Mouse (Mus musculus): ENCODE results near the gene 2010111I01Rik.

2010111I01Rik gene

DNA sequence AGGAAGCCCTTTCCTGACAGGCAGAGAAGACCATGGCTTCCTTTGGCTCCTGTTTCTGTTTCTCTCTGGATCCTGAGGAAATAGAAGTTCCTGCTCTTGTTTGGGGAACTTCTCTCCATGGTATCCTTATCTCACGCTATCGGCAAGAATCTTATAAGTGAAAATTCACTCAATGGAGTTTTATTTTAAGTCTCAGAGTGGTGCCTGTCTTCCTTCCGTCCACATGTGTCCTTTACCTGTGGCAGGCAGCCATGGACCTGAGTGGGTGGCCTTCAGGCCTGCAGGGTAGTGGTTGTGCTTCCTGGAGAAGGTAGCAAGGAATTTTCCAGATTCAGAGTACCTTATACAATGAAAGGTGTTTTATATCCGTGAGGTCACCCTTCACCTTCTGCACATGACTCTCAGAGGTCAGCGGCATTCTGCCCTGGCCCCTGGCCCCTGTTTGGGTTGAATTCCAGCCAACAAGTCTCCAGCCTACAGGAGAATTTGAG lies 313.5 kb downstream of the 2010111I01Rik start:
- DNase-seq (ENCODE audit: extremely low spot score, low read depth, low spot score), result no peak

DNA sequence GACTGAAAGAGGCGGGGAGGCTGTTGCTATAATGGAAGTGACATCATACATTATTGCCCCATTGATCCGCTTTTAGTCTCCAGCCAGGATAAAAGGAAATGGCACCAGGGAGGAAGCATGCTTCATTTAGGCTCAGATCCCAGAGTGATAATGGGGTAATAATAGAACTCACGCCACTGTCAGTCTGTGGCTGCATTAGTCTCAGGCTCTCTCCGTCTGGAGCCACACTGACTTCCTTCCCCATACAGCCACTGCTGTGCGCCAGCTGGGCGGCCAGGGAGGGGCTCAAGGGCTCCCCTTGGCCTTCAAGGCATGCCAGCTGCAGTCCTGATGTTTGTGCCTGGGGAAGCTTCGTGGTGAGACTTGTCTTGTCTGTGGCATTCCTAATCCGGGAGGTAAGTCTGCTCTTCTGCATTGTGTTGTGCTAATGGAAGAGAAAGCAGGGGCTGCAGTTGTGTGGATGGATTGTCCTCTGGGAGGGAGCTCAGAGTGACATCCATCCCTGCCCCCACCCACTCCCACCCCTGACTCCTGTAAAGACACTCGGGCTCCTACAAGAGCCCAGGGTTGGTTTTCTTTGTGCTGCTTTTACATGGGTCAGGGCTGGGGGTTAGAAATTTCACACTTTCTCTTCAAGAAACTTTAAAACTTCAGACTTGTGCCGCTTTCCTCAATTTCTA lies 314.2 kb downstream of the 2010111I01Rik start:
- DNase-seq (ENCODE audit: extremely low spot score, low read depth, low spot score), result no peak

DNA sequence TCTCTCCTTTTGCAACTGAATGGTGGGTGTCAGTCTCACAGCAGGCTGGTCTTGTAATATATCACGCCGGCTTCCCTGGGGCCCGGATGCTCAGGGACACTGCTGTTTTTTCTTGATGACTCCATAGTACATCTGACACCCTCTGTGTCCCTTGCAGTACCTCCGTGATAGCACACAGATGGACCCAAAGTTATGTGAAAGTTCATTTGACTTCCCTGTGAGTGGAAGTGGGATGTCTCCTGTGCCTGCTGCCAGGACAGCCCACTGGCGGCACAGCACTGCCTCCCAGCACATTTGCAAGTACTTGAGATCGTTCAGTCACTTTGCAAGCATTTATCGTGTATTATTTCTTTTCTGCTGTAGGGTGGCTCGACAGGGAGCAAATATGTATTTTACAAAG lies 315.1 kb downstream of the 2010111I01Rik start:
- no peak for DNase-seq (ENCODE audit: extremely low spot score, low read depth, low spot score)

DNA sequence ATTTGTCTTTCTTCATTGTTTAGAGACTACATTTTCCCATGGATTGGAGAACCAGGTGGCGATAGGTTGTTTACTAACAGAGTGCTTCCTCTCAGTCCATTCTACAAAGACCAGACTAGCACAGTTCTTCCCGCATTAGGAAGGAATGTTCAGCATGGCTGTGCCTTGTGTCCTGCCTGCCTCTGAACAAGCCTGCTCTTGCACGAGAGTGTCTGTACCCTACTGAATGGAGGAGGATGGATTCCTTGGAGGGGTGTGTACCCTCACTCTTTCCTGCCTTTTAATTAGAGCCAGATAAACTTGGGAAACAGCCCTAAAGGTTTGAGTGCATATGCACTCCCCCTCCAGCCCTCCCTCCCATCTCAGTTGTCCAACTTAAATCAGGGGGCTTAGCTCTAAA lies 315.7 kb downstream of the 2010111I01Rik start:
- no peak for DNase-seq (ENCODE audit: extremely low spot score, low read depth, low spot score)

DNA sequence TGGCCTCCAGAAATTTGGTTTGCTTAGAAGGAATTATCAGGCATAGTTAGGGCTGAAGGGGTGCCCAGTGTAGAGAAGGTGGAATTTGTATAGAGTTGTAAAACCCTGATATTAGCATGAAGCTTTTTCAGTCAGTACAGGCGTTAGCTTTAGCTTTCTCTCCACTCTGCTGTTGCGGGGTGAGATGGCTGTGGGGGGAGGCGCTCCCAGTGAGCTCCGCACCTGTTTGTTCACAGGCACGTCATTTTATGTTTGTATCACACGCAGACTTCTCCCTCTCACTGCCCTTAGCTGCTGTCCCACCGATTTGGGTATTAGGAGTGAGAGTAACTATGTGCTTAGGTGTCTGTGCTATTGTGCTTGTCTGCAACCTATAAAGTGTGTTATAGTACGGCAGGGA lies 316.5 kb downstream of the 2010111I01Rik start:
- DNase-seq (ENCODE audit: extremely low spot score, low read depth, low spot score), result no peak

DNA sequence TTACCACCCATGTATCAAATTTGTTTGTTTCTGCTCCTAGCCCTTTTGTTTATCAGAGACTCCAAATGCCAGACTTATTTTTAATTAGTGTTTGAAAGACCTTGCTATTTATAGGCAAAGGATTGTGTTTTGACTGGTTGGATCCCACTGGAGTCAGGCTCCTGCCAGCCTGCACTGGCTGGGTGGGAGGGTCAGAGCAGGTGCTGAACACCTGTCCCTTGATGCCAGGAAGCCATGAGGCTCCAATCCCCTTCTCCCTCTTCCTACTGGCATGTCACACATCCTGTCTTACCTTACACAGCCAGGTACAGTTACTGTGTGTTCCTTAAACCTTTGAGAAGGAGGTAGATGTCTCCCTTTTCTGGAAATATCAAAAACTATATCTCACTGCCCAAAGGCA lies 318.5 kb downstream of the 2010111I01Rik start:
- no peak for DNase-seq (ENCODE audit: extremely low spot score, low read depth, low spot score)

DNA sequence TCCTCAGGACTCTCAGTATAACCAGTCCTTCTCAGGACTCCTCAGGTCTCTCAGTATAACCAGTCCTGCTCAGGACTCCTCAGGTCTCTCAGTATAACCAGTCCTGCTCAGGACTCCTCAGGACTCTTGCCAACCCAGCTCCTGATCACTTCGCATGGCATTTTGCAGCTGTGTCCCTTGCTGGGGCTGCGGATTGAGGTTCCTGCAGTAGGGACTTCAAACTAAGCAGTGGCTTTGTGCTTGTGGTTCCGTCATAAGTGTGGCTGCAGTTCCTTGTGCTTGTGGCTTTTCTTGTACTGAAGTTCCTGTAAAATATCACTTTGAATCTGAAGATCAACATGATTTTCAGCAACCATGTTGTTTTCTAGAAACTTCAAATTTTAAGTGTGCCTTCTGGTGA lies 320.1 kb downstream of the 2010111I01Rik start:
- no peak for DNase-seq (ENCODE audit: extremely low spot score, low read depth, low spot score)

DNA sequence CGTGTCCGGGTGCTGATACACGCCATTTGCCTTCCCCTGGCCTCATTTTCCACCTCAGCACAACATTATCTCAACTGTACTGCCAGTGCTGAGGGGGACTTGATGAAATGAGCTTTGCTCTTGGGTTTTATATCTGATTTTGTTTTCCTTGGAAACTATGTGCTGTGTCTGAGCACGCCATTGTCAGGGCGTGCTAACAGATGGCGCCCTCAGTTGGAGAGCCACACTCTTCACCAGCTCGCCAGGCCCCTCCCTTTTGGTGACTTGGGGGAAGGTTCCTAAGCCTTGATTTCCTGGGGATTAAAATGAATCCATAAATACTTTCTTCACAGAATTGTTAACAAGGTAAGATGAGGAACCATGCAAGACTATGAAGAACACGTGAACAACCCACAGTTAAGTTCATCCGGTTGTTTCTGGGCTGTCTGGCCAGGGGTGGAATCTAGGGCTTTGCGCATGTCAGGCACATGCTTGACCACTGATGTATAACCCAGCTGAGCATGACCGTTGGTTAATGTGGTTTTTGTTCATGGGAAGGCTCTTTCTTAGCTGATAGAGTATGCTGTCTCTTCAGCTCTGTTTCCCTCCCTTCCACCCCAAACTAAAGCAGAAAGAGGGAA lies 321.9 kb downstream of the 2010111I01Rik start:
- no peak for DNase-seq (ENCODE audit: extremely low spot score, low read depth, low spot score)

DNA sequence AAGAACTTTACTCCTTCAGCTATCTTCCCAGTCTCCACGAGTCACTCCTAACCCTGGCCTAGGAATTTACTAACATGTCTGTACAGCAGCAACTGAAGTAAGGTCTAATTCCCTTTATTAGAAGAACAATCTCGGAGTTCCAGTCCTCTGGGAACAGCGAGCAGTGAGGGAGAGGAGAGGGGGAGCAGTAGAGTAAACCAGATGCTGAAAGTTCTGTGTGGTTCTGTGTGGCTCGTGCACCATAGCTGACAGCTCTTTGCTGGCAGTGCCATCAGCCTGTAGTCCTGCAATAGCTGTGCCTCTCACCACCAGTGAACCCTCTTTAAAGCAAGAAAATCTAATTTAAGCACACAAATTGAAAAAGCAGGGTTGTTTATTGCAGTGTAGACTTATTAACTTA lies 324.5 kb downstream of the 2010111I01Rik start:
- DNase-seq (ENCODE audit: extremely low spot score, low read depth, low spot score), result no peak

DNA sequence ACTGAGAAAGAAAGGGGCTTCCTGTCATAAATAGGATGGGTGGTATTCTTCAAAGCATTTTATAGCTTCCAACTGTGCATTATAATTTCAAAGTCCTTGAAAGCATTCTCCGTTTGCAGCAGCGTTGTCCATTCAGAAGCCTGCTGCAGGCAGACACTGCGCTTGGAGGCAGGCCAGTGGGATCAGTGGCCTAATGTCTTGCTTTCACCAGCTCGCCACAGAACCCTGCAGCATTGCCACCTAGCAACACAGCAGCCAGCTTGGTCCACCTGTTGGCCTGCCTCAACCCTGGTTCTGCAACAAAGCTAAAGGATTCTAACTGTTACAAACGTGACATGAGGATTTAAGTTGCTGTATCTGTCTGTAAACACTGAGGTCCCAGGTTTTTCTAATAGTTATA lies 325.0 kb downstream of the 2010111I01Rik start:
- no peak for DNase-seq (ENCODE audit: extremely low spot score, low read depth, low spot score)

DNA sequence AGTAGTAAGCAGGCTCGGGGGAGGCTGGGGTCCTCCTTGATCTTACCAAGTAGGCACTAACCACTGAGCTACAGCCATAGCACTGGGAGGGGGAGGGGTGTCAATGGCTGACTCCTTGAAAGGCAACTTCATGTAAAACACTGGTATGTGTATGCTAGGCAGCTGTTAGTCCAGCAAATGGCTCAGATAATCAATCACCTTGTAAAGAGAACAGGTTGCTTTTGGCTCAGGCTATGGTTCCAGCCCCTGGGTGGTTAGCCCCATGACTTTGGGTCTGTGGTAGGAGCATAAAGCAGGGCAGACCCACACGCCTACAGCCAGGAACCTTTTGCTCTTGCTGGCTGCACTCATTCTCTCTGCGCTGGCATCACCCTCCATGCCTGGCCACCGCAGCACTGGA lies 325.4 kb downstream of the 2010111I01Rik start:
- DNase-seq (ENCODE audit: extremely low spot score, low read depth, low spot score), result no peak

DNA sequence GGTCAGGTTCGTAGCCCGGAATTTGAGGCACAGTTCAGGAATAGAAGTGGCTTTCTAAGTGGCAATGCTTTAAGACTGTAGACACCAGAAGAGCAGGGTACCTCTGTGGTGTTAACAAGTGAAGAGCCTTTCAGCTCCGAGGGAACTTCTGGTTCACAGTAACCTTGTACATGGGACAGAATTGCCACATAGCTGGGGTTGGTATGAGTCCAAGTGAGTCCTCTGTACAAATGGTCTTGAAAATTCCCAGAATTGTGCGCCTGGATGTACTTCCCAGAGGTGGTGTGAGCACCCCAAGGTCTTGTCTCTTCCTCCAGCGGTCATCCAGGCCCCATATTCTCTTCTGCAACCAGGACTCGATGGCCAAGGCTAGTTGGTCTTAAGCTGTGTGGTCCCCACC lies 326.3 kb downstream of the 2010111I01Rik start:
- DNase-seq (ENCODE audit: extremely low spot score, low read depth, low spot score), result no peak

DNA sequence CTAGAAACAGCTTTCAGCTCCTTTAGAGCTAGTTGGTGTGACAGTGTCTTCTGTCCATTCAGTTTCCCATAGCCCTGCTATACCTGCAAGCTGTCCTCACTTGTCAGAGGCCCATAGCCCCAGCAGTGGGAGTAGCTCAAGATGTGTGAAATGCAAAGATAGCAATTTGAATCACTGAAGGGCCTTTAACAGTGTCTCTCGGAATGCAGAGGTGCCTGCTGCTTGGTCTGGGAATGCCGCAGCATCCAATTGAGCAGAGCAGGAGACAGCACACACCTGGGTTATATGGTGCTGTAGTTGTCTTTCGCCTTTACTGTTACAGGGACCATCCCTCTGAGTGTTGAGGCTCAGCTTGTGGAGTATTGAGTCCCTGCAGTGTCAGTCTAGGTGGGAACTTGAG lies 329.0 kb downstream of the 2010111I01Rik start:
- DNase-seq (ENCODE audit: extremely low spot score, low read depth, low spot score), result no peak

DNA sequence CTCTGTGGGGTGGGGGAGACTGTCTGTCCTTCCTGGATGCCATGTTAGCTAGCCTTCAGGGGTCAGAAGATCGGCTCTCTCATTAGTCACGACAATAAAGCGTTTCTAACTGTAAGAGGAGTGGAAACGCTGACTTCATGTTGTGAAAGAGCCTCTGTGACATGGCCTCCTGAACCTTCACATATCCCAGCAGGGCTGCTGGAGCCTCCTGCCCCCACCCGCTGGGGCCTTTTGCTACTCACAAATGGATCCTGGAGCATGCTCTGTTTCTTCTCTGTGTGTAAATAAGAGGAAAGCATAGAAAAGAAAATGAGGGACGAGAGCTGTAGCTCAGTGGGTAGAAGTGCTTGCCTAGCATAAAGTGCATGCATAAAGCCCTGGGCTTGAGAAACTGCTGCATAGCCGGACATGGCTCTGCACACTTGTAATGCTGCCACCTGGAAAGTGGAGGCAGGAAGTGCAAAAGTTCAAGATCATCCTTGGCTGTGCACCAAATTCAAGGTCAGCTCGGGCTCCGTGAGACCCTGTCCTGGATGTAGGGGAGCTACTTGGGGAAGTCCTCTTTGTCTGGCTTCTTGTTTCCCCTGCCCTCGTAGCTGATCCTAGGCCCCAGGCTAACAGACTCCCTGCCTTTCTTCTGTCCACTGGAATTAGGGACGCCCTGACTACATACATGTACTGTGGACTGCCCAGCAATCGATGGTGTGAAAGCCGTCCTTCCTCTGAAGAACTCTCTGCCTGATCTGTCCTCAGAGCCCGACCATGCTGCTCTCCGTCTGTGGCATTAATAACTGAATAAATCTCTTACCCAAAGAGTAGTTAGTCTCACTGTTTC lies 329.9 kb downstream of the 2010111I01Rik start:
- no peak for DNase-seq (ENCODE audit: extremely low spot score, low read depth, low spot score)

DNA sequence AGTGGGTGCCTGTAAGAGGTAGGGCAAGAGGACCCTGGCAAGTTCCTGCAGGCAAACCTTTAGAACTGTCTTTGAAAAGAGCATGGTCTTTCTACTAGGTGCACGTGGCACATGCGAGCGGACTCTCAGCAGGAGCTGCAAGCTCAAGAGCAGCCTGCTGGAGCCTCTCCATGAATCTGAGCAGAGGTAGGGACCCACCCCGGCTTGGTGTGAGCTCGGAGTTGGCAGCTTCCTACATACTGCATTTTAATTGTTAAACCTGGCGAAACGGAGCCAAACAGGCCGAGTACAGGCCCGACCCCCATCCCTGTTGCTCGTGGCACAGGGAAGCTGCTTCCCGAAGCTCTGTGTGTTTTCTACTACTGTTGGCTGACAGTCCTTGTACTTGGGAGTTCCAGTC lies 331.6 kb downstream of the 2010111I01Rik start:
- no peak for DNase-seq (ENCODE audit: extremely low spot score, low read depth, low spot score)

DNA sequence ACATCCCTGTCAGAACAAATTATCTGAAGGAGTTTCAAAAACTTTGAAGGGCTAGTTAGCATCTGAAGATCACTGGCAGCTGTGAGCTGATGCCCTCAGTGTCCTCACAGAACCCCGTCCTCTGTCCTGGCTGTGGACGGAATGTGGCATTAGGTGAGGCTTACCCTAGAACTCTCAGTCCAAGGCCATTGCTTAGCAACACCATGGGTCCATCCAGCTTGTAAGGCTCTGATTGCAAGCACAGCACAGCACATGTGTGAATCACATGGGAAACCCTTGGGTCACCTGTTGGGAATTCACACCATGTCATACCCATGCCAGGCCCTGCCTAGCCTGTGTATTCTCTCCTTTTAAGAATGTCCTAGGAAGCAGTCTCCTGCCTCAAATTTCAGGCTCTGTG lies 332.3 kb downstream of the 2010111I01Rik start:
- DNase-seq (ENCODE audit: extremely low spot score, low read depth, low spot score), result no peak

DNA sequence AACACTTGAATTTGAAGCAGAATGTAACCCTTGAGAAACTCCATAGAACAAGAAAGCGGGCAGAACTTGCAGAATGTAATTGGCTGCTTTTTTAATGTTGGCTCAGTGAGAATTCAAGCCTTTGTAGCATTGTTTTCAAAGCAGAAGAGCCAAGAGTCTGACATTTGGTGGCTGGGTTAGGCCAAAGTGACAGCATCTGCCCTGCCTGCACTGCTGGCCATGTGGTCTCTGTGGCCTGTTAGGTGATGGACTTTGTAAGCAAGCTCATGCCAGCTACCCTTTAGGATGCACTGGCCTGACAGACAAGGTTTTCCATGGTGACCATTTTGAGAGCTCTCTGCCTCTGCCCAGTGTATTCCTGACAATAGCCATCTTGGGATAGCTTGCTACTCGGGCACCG lies 333.2 kb downstream of the 2010111I01Rik start:
- DNase-seq (ENCODE audit: extremely low spot score, low read depth, low spot score), result no peak

DNA sequence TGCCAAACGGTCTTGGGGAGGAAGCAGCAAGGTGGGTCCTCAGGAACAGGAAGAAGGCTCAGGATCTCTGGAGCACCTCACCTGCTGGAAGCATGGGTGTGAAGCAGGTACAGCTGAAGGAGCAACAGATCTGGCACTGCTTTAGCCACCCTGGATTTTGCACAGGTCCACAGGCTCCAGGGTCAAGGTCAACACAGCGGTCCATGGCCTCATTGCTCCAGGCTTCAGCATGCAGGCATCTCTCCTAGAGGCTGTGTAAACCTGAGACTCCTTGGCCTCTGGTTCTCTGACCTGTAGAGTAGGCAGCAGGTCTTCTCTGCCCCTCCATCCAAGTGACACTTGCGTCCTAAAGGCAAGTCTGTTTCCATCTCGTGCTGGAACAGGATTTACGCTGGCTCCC lies 334.2 kb downstream of the 2010111I01Rik start:
- no peak for DNase-seq (ENCODE audit: extremely low spot score, low read depth, low spot score)

DNA sequence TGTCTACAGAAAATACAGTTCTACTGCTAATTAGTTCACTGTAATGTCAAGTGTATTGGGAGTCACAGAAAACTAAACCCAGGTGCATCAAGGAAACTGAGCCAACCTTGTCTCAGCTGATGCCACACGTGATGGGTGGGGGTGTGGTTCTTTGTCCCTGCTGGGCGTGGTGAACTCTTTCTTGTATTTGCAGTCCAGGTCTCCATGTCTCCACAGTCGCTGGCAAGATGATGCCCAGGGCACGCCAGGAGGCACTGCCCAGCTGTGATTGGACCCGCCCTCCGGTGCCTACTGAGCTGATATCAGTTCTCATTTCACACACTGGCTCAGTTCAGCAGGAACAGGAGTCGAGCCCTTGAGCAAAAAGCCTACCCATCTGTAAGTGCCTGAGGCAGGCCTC lies 336.2 kb downstream of the 2010111I01Rik start:
- no peak for DNase-seq (ENCODE audit: extremely low spot score, low read depth, low spot score)

DNA sequence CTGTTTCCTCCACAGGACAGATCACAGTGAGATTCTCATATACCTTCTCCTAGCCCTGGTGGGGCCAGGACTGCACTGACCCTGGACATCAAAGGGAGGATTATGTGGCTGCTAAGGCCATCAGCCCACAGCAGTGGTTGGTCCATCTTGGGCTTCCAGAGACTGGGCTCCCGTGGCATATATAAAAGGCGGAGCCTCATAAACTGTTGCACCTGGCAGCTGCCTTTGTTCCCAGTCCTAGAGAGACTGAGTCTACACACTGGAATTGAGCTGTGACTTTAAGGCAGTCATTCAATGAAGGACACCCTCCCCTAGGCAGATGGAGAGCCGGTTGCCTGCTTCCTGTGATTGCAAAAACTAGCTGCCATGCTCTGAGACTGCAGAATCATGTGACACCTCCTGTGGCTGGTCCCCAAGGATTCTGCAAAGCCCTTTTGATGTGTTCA lies 337.1 kb downstream of the 2010111I01Rik start:
- no peak for DNase-seq (ENCODE audit: extremely low spot score, low read depth, low spot score)

DNA sequence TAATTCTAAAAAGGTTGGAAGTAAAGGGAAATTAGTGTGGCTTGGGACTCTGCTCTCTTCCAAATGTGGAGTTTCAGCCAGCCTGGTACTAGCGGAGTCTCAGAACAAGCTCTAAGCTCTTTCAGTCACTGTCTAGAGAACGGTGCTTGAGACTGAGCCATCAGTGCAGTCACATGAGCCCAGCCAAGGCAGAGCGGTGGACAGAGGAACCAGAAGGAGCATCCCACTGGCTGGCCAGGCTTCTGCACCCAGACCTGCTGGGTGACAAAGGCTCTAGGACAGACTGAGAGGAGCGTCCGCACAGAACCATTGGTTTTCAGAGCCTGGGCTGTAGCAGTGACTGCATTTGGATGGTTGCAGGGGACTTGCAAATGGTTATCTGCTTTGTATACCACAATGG lies 337.7 kb downstream of the 2010111I01Rik start:
- DNase-seq (ENCODE audit: extremely low spot score, low read depth, low spot score), result no peak
